In genomic region chr8:95738596-95738995, GRCm38 (mm10) we compare ENCODE assay signal across 11 mouse cellular contexts. TPM values are rescaled to one million over a fixed set of nuclear protein-coding genes. Genes with fewer than 3 reads are reported as not detected.
A peak's percentile ranks its signal among the peaks of the same experiment; 100 is the strongest.
DNase-seq lines count a peak whose midpoint lies in the region; ATAC-seq and TF ChIP-seq lines count a peak whose summit lies in the region.
"Had no signal": no experiment of that assay in that cellular context is flagged by ENCODE, and none has a peak within 500 bp of the region (broad histone marks: within the 10 kb centered on the region; RNA-seq: fewer than 3 reads in every experiment).

No protein-coding gene starts in this region.

- H3K9ac ChIP-seq in midbrain, postnatal 0 days (replicated peaks; ENCODE audit: low read length, poor library complexity, severe bottlenecking) = no peak overlapping the region
- H3K9ac ChIP-seq in midbrain, embryonic 16.5 days (ENCODE audit: low read depth, low read length) = no peak overlapping the region
- H3K9ac ChIP-seq: embryonic facial prominence, embryonic 12.5 days had no signal

- DNase-seq in embryo, embryonic 10.5 days (ENCODE audit: low spot score) = peak; percentile 28
- DNase-seq in embryo, embryonic 9.5 days (ENCODE audit: extremely low spot score) = no peak
- peak; percentile 50 for DNase-seq in kidney, adult 9 months
- no peak for DNase-seq in kidney, postnatal 14 days
- peak; percentile 54 for DNase-seq in midbrain, postnatal 0 days (ENCODE audit: low spot score)
- DNase-seq in yolk sac, embryonic 10.5 days (ENCODE audit: low spot score) = peak; percentile 18
- DNase-seq in adrenal gland, postnatal 25 days = no peak
- DNase-seq: kidney, adult 8-10 months had no signal

- H3K9me3 ChIP-seq in midbrain, postnatal 0 days (ENCODE audit: low read length) = no peaks in the 10 kb centered on the region
- H3K9me3 ChIP-seq in midbrain, embryonic 16.5 days (replicated peaks; ENCODE audit: control insufficient read depth, low read length, poor library complexity, severe bottlenecking) = no peaks in the 10 kb centered on the region
- H3K9me3 ChIP-seq: embryonic facial prominence, embryonic 12.5 days; limb, embryonic 10.5 days had no signal

- H3K27ac ChIP-seq in midbrain, postnatal 0 days (ENCODE audit: low read depth, low read length) = no peak overlapping the region
- no peak overlapping the region for H3K27ac ChIP-seq in midbrain, embryonic 16.5 days (ENCODE audit: low read length)
- H3K27ac ChIP-seq: embryonic facial prominence, embryonic 12.5 days; limb, embryonic 10.5 days had no signal

- TF ChIP-seq CTCF in midbrain, postnatal 0 days (IDR thresholded peaks at IDR 0.05) = peak; percentile 67

- ATAC-seq in midbrain, postnatal 0 days (ENCODE audit: low FRiP score) = no peak
- no peak for ATAC-seq in midbrain, embryonic 16.5 days

- H3K4me3 ChIP-seq in midbrain, postnatal 0 days (ENCODE audit: low read depth, low read length) = no peak overlapping the region
- no peak overlapping the region for H3K4me3 ChIP-seq in midbrain, embryonic 16.5 days (ENCODE audit: low read depth, low read length)
- H3K4me3 ChIP-seq: embryonic facial prominence, embryonic 12.5 days; limb, embryonic 10.5 days had no signal

- no peaks in the 10 kb centered on the region for H3K27me3 ChIP-seq in midbrain, postnatal 0 days (ENCODE audit: insufficient read depth, low read length)
- no peaks in the 10 kb centered on the region for H3K27me3 ChIP-seq in midbrain, embryonic 16.5 days (ENCODE audit: control insufficient read depth, insufficient read depth, low read depth, low read length)
- H3K27me3 ChIP-seq: embryonic facial prominence, embryonic 12.5 days had no signal

- peaks cover 53% of the 10 kb centered on the region for H3K36me3 ChIP-seq in midbrain, postnatal 0 days (ENCODE audit: insufficient read depth, low read length)
- peaks cover 50% of the 10 kb centered on the region for H3K36me3 ChIP-seq in midbrain, embryonic 16.5 days (ENCODE audit: control insufficient read depth, insufficient read depth, low read length)

- WGBS in midbrain, postnatal 0 days = 71% methylated on average over 7 of the region's 7 CpGs
- 73% methylated on average over 7 of the region's 7 CpGs for WGBS in midbrain, embryonic 16.5 days

- no peaks in the 10 kb centered on the region for H3K4me1 ChIP-seq in midbrain, postnatal 0 days (ENCODE audit: insufficient read depth, low read length)
- no peaks in the 10 kb centered on the region for H3K4me1 ChIP-seq in midbrain, embryonic 16.5 days (ENCODE audit: control insufficient read depth, insufficient read depth, low read length)
- H3K4me1 ChIP-seq: embryonic facial prominence, embryonic 12.5 days; limb, embryonic 10.5 days had no signal

- H3K4me2 ChIP-seq in midbrain, postnatal 0 days (ENCODE audit: low read depth, low read length, poor library complexity, severe bottlenecking) = no peak overlapping the region
- H3K4me2 ChIP-seq in midbrain, embryonic 16.5 days (ENCODE audit: low read length) = no peak overlapping the region
- H3K4me2 ChIP-seq: embryonic facial prominence, embryonic 12.5 days had no signal

RNA-seq across cellular contexts. Expression of gene Setd6, which starts 22.9 kb away (rescaled TPM):
- 15.7 and 23.6 TPM in 2 replicates for total RNA-seq in midbrain, postnatal 0 days (2014; rRNA removed)
- polyA plus RNA-seq in midbrain, postnatal 0 days (2015; fragmentation: Nextera tagmentation; extraction: Ambion mirVana) = 41.8 and 44.3 TPM in 2 replicates
- polyA plus RNA-seq in midbrain, embryonic 16.5 days (2015; fragmentation: Nextera tagmentation; extraction: Ambion mirVana) = 34.3 TPM in 2 replicates
- 30.1 and 43.2 TPM in 2 replicates for total RNA-seq in adrenal gland, postnatal 25 days (2021)

Comparison
In these comparisons a context has a peak if more than half of its experiments do, and no peak if none do; other contexts are left out.
1. DNase-seq: peak in embryo, embryonic 10.5 days (single experiment), kidney, adult 9 months (single experiment), midbrain, postnatal 0 days (single experiment) and yolk sac, embryonic 10.5 days (single experiment); none in embryo, embryonic 9.5 days (single experiment), kidney, postnatal 14 days (single experiment) and adrenal gland, postnatal 25 days (single experiment).